Mouse (Mus musculus): ENCODE measurements at regions not wholly inside any gene's neighbourhood (a gene's known extent, or its start where the extent isn't known, plus 50 kb on each side); places are given as distances from the start of the nearest gene placed in this dataset.

GRCm38 (mm10) chr13:52088319-52088718 is 241.8 kb downstream of the Gadd45g start:
- DNase-seq (ENCODE audit: low read depth, low spot score) = no peak
- Histone ChIP-seq H3K27ac (ENCODE audit: control insufficient read depth, low read depth, low read length) (no peak overlapping the region), H3K9me3 (replicated peaks; ENCODE audit: insufficient read depth, low read length) (no peaks in the 10 kb centered on the region), H3K36me3 (ENCODE audit: control insufficient read depth in 1 of 2, insufficient read depth in 2 of 2, low read length in 2 of 2) (no peaks in the 10 kb centered on the region), H3K9ac (ENCODE audit: control insufficient read depth, low read depth, low read length, poor library complexity, severe bottlenecking) (no peak overlapping the region), H3K79me2 (ENCODE audit: control insufficient read depth, insufficient read depth, low read length, poor library complexity) (no peaks in the 10 kb centered on the region), H3K27me3 (ENCODE audit: control insufficient read depth in 1 of 2, insufficient read depth in 2 of 2, low read length in 2 of 2) (no peaks in the 10 kb centered on the region), H3K4me3 (ENCODE audit: control insufficient read depth in 1 of 2, insufficient read depth in 1 of 2, low read depth in 2 of 2, low read length in 2 of 2) (no peak overlapping the region), H3K4me1 (ENCODE audit: control insufficient read depth in 1 of 2, insufficient read depth in 2 of 2, low read length in 2 of 2) (no peaks in the 10 kb centered on the region)
- TF ChIP-seq TBP (IDR thresholded peaks at IDR 0.05; ENCODE audit: low read depth, low read length) (no peak), UBTF (IDR thresholded peaks at IDR 0.05; ENCODE audit: borderline replicate concordance, insufficient read depth, low read depth, low read length) (no peak)

- no peak overlapping the region for H3K4me3 ChIP-seq (ENCODE audit: control insufficient read depth in 1 of 2, insufficient read depth in 1 of 2, low read depth in 2 of 2, low read length in 2 of 2)
- H3K4me1 ChIP-seq (ENCODE audit: control insufficient read depth in 1 of 2, insufficient read depth in 2 of 2, low read length in 2 of 2) = no peaks in the 10 kb centered on the region
- H3K9me3 ChIP-seq (replicated peaks; ENCODE audit: insufficient read depth, low read length) = no peaks in the 10 kb centered on the region
- TF ChIP-seq TAL1 (IDR thresholded peaks at IDR 0.05; ENCODE audit: low read length) = no peak
- TF ChIP-seq RCOR1 (IDR thresholded peaks at IDR 0.05; ENCODE audit: low read depth, low read length) = no peak
- H3K79me2 ChIP-seq (ENCODE audit: control insufficient read depth, insufficient read depth, low read length, poor library complexity) = no peaks in the 10 kb centered on the region
- H3K27ac ChIP-seq (ENCODE audit: control insufficient read depth, low read depth, low read length) = no peak overlapping the region
- DNase-seq (ENCODE audit: low read depth, low spot score) = no peak
- no peaks in the 10 kb centered on the region for H3K27me3 ChIP-seq (ENCODE audit: control insufficient read depth in 1 of 2, insufficient read depth in 2 of 2, low read length in 2 of 2)
- H3K36me3 ChIP-seq (ENCODE audit: control insufficient read depth in 1 of 2, insufficient read depth in 2 of 2, low read length in 2 of 2) = no peaks in the 10 kb centered on the region
- no peak overlapping the region for H3K9ac ChIP-seq (ENCODE audit: control insufficient read depth, low read depth, low read length, poor library complexity, severe bottlenecking)
Observed at GRCm38 (mm10) chr13:52090365-52090764, 243.9 kb downstream of the Gadd45g start.

GRCm38 (mm10) chr13:52094785-52095184 is 248.3 kb downstream of the Gadd45g start:
- H3K27me3 ChIP-seq (ENCODE audit: control insufficient read depth in 1 of 2, insufficient read depth in 2 of 2, low read length in 2 of 2) = no peaks in the 10 kb centered on the region
- no peaks in the 10 kb centered on the region for H3K79me2 ChIP-seq (ENCODE audit: control insufficient read depth, insufficient read depth, low read length, poor library complexity)
- H3K9ac ChIP-seq (ENCODE audit: control insufficient read depth, low read depth, low read length, poor library complexity, severe bottlenecking) = no peak overlapping the region

GRCm38 (mm10) chr13:52096506-52096905 is 250.0 kb downstream of the Gadd45g start:
- H3K9ac ChIP-seq (ENCODE audit: control insufficient read depth, low read depth, low read length, poor library complexity, severe bottlenecking) = no peak overlapping the region
- H3K9me3 ChIP-seq (replicated peaks; ENCODE audit: insufficient read depth, low read length) = no peaks in the 10 kb centered on the region
- no peaks in the 10 kb centered on the region for H3K4me1 ChIP-seq (ENCODE audit: control insufficient read depth in 1 of 2, insufficient read depth in 2 of 2, low read length in 2 of 2)
- H3K4me3 ChIP-seq (ENCODE audit: control insufficient read depth in 1 of 2, insufficient read depth in 1 of 2, low read depth in 2 of 2, low read length in 2 of 2) = no peak overlapping the region
- no peaks in the 10 kb centered on the region for H3K36me3 ChIP-seq (ENCODE audit: control insufficient read depth in 1 of 2, insufficient read depth in 2 of 2, low read length in 2 of 2)
- no peak for DNase-seq (ENCODE audit: low read depth, low spot score)
- H3K27me3 ChIP-seq (ENCODE audit: control insufficient read depth in 1 of 2, insufficient read depth in 2 of 2, low read length in 2 of 2) = no peaks in the 10 kb centered on the region
- no peak overlapping the region for H3K27ac ChIP-seq (ENCODE audit: control insufficient read depth, low read depth, low read length)
- no peaks in the 10 kb centered on the region for H3K79me2 ChIP-seq (ENCODE audit: control insufficient read depth, insufficient read depth, low read length, poor library complexity)
- no peak for TF ChIP-seq MYC (IDR thresholded peaks at IDR 0.05; ENCODE audit: low read depth, low read length)
- TF ChIP-seq ETS1 (IDR thresholded peaks at IDR 0.05; ENCODE audit: low read depth, low read length) = no peak
- TF ChIP-seq POLR2AphosphoS5 (IDR thresholded peaks at IDR 0.05; ENCODE audit: borderline replicate concordance, low read depth, low read length) = no peak
- TF ChIP-seq NELFE (IDR thresholded peaks at IDR 0.05; ENCODE audit: low read depth, low read length) = no peak
- no peak for TF ChIP-seq POLR2AphosphoS2 (IDR thresholded peaks at IDR 0.05; ENCODE audit: low read length)
- TF ChIP-seq RCOR1 (IDR thresholded peaks at IDR 0.05; ENCODE audit: low read depth, low read length) = no peak
- TF ChIP-seq HCFC1 (IDR thresholded peaks at IDR 0.05; ENCODE audit: low read depth, low read length) = no peak
- TF ChIP-seq CHD2 (IDR thresholded peaks at IDR 0.05; ENCODE audit: low read length) = no peak
- no peak for TF ChIP-seq RAD21 (IDR thresholded peaks at IDR 0.05; ENCODE audit: low read depth, low read length)
- TF ChIP-seq EP300 (IDR thresholded peaks at IDR 0.05; ENCODE audit: low read depth in 1 of 2, low read length in 2 of 2) = no peak
- no peak for TF ChIP-seq MXI1 (IDR thresholded peaks at IDR 0.05; ENCODE audit: low read depth, low read length)
- TF ChIP-seq MEF2A (IDR thresholded peaks at IDR 0.05; ENCODE audit: extremely low read depth, insufficient replicate concordance, low read depth, low read length, poor library complexity, severe bottlenecking) = no peak
- no peak for TF ChIP-seq MAX (IDR thresholded peaks at IDR 0.05; ENCODE audit: low read length)

More at GRCm38 (mm10) chr13:52094785-52095184, 248.3 kb downstream of the Gadd45g start:
- DNase-seq (ENCODE audit: low read depth, low spot score) = no peak
- H3K4me1 ChIP-seq (ENCODE audit: control insufficient read depth in 1 of 2, insufficient read depth in 2 of 2, low read length in 2 of 2) = no peaks in the 10 kb centered on the region
- H3K9me3 ChIP-seq (replicated peaks; ENCODE audit: insufficient read depth, low read length) = no peaks in the 10 kb centered on the region
- no peak overlapping the region for H3K27ac ChIP-seq (ENCODE audit: control insufficient read depth, low read depth, low read length)
- TF ChIP-seq RCOR1 (IDR thresholded peaks at IDR 0.05; ENCODE audit: low read depth, low read length) = no peak
- no peak for TF ChIP-seq NELFE (IDR thresholded peaks at IDR 0.05; ENCODE audit: low read depth, low read length)
- no peak for TF ChIP-seq ZKSCAN1 (IDR thresholded peaks at IDR 0.05; ENCODE audit: low read depth, low read length)
- no peak for TF ChIP-seq POLR2AphosphoS2 (IDR thresholded peaks at IDR 0.05; ENCODE audit: low read length)
- no peak for TF ChIP-seq CTCF (IDR thresholded peaks at IDR 0.05 in 2 of 3, conservative IDR thresholded peaks at IDR 0.05 in 1 of 3; ENCODE audit: control insufficient read depth in 1 of 3, insufficient read depth in 1 of 3, low read depth in 2 of 3, low read length in 3 of 3, poor library complexity in 1 of 3, severe bottlenecking in 1 of 3)
- no peak for TF ChIP-seq TAL1 (IDR thresholded peaks at IDR 0.05; ENCODE audit: low read length)
- TF ChIP-seq SMC3 (IDR thresholded peaks at IDR 0.05; ENCODE audit: low read depth, low read length) = no peak
- no peak for TF ChIP-seq POLR2A (IDR thresholded peaks at IDR 0.05; ENCODE audit: control insufficient read depth in 1 of 2, insufficient read depth in 1 of 2, low read depth in 1 of 2, low read length in 2 of 2, poor library complexity in 1 of 2)
- TF ChIP-seq UBTF (IDR thresholded peaks at IDR 0.05; ENCODE audit: borderline replicate concordance, insufficient read depth, low read depth, low read length) = no peak
- TF ChIP-seq CHD1 (IDR thresholded peaks at IDR 0.05; ENCODE audit: low read depth, low read length) = no peak
- no peak for TF ChIP-seq GABPA (IDR thresholded peaks at IDR 0.05; ENCODE audit: low read depth, low read length)
- TF ChIP-seq POLR2AphosphoS5 (IDR thresholded peaks at IDR 0.05; ENCODE audit: borderline replicate concordance, low read depth, low read length) = no peak
- TF ChIP-seq EP300 (IDR thresholded peaks at IDR 0.05; ENCODE audit: low read depth in 1 of 2, low read length in 2 of 2) = no peak
- H3K4me3 ChIP-seq (ENCODE audit: control insufficient read depth in 1 of 2, insufficient read depth in 1 of 2, low read depth in 2 of 2, low read length in 2 of 2) = no peak overlapping the region
- H3K36me3 ChIP-seq (ENCODE audit: control insufficient read depth in 1 of 2, insufficient read depth in 2 of 2, low read length in 2 of 2) = no peaks in the 10 kb centered on the region

All from MEL (cell line).